Mouse (Mus musculus): ENCODE results near the gene Bcl2l13. TPM values are rescaled to one million over a fixed set of nuclear protein-coding genes. Genes with fewer than 3 reads are reported as not detected.

Gene Bcl2l13
- 12.1 TPM for polyA plus RNA-seq (2014; fragmentation: Illumina TruSeq; extraction: RNeasy Lipid Tissue Mini Kit (QIAGEN cat#74804); ENCODE audit: low read depth, low replicate concordance)

GRCm38 (mm10) chr6:120835474-120836374 is at the start of gene Bcl2l13:
Gene Bcl2l13, plus strand, starts transcription at chr6:120836212.

GRCm38 (mm10) chr6:120822307-120822928 is 13.6 kb upstream of the Bcl2l13 start, which contains the start of gene Atp6v1e1:
Gene Atp6v1e1, minus strand, starts transcription at chr6:120822793.

GRCm38 (mm10) chr6:120916074-120916971 is 80.3 kb downstream of the Bcl2l13 start, which contains the start of gene Bid:
Gene Bid, minus strand, starts transcription at chr6:120916853.

Other genes with a start within 250 kb of the Bcl2l13 start
- gene Cecr2, start 169.8 kb upstream of the Bcl2l13 start, polyA plus RNA-seq (2014; fragmentation: Illumina TruSeq; extraction: RNeasy Lipid Tissue Mini Kit (QIAGEN cat#74804); ENCODE audit: low read depth, low replicate concordance), result 0.28 TPM
- not detected for gene Slc25a18, start 62.6 kb upstream of the Bcl2l13 start, polyA plus RNA-seq (2014; fragmentation: Illumina TruSeq; extraction: RNeasy Lipid Tissue Mini Kit (QIAGEN cat#74804); ENCODE audit: low read depth, low replicate concordance)
- 397 TPM for gene Atp6v1e1, start 13.4 kb upstream of the Bcl2l13 start, polyA plus RNA-seq (2014; fragmentation: Illumina TruSeq; extraction: RNeasy Lipid Tissue Mini Kit (QIAGEN cat#74804); ENCODE audit: low read depth, low replicate concordance)
- 8.5 TPM for gene Bid, start 80.6 kb downstream of the Bcl2l13 start, polyA plus RNA-seq (2014; fragmentation: Illumina TruSeq; extraction: RNeasy Lipid Tissue Mini Kit (QIAGEN cat#74804); ENCODE audit: low read depth, low replicate concordance)